Mouse (Mus musculus) midbrain, embryonic 14.5 days (tissue): ENCODE measurements around the gene Vps26a. TPM values are rescaled to one million over a fixed set of nuclear protein-coding genes. Genes with fewer than 3 reads are reported as not detected.

Experiments used
- ATAC-seq: fragments of 200-750 bp; cut with Nextera tagmentation; 2 replicates; pipeline ENCODE4 v1.8.0; 2017; ENCODE audit warnings: moderate number of reproducible peaks, moderate library complexity; ENCODE audit not compliant: low FRiP score, low TSS enrichment
- DNase-seq: peaks from one replicate; pipeline ENCODE4 v3.0.0-alpha.2; 2015
- H3K27ac ChIP-seq: fragments of 300-500 bp; sonication (generic); replicated peaks from 2 replicates; pipeline ENCODE4 v1.5.1; 2014; ENCODE audit warnings: mild to moderate bottlenecking, low read depth, low read length, moderate library complexity
- H3K27me3 ChIP-seq: fragments of 300-500 bp; sonication (generic); 2 replicates; pipeline ENCODE4 v1.6.1; 2014; ENCODE audit warnings: low read length, control low read depth, mixed read lengths; ENCODE audit not compliant: control insufficient read depth, insufficient read depth
- H3K36me3 ChIP-seq: fragments of 300-500 bp; sonication (generic); 2 replicates; pipeline ENCODE4 v1.6.1; 2014; ENCODE audit warnings: low read length, control low read depth; ENCODE audit not compliant: control insufficient read depth, insufficient read depth
- H3K4me1 ChIP-seq: fragments of 300-500 bp; sonication (generic); 2 replicates; pipeline ENCODE4 v1.6.1; 2014; ENCODE audit warnings: mild to moderate bottlenecking, antibody characterized with exemption, low read length, control low read depth; ENCODE audit not compliant: control insufficient read depth, insufficient read depth
- H3K4me2 ChIP-seq: fragments of 300-500 bp; sonication (generic); 2 replicates; pipeline ENCODE4 v1.6.1; 2014; ENCODE audit warnings: mild to moderate bottlenecking, low read length, moderate library complexity
- H3K4me3 ChIP-seq: fragments of 300-500 bp; sonication (generic); replicated peaks from 2 replicates; pipeline ENCODE4 v1.5.1; 2014; ENCODE audit warnings: low read depth, low read length
- H3K9ac ChIP-seq: fragments of 300-500 bp; sonication (generic); replicated peaks from 2 replicates; pipeline ENCODE4 v1.6.1; 2014; ENCODE audit warnings: mild to moderate bottlenecking, low read length, moderate library complexity
- H3K9me3 ChIP-seq: fragments of 300-500 bp; sonication (generic); 2 replicates; pipeline ENCODE4 v1.6.1; 2016; ENCODE audit warnings: low read length, control low read depth, mixed read lengths; ENCODE audit not compliant: control insufficient read depth
- WGBS: fragments of 180-500 bp; shearing (Covaris S2); extraction: QIAGEN DNeasy Blood & Tissue Kit; methylation state at CpG from one replicate; pipeline ENCODE4 v1.1.7; 2014; 5-methylcytosine and 5-hydroxymethylcytosine counted together
- polyA plus RNA-seq: library from polyadenylated mRNA; unstranded; fragments of >200 nt; fragmentation: Nextera tagmentation; extraction: Ambion mirVana; gene quantifications from 2 replicates; pipeline ENCODE4 v1.2.1, GENCODE M21; 2014

Gene Vps26a
- polyA plus RNA-seq, 1 experiment from 2014 or later = 65.0 TPM

DNA sequence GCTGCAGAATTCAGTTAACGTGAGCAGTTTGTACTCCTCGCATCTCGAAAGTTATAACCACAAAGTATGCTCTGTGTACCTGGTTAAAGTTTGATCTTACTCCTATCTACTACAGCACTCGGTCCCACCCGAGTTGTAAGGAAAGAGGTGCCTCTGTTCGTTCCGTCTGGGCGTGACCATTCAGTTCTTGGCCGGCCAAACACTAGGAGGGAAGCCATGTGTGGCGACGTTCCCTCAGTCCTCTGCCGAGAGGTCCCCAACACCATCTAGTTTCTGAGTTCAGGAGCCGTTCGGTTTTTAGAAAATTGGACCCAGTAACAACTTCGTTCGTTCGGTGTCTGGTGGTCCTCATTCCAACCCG is 36.3 kb downstream of the Vps26a start:
- no peaks in the 10 kb centered on the region for H3K9me3 ChIP-seq
- H3K4me2 ChIP-seq = peak overlapping the region; percentile 80
- peak overlapping the region; percentile 93 for H3K9ac ChIP-seq
- H3K27me3 ChIP-seq = no peaks in the 10 kb centered on the region
- peak overlapping the region; percentile 91 for H3K27ac ChIP-seq
- peaks cover 13% of the 10 kb centered on the region for H3K4me1 ChIP-seq
- ATAC-seq (no peak), DNase-seq (no peak)
- WGBS = 41% methylated on average over 18 of the region's 18 CpGs
- H3K36me3 ChIP-seq = peaks cover 27% of the 10 kb centered on the region
- peak overlapping the region; percentile 98 for H3K4me3 ChIP-seq

DNA sequence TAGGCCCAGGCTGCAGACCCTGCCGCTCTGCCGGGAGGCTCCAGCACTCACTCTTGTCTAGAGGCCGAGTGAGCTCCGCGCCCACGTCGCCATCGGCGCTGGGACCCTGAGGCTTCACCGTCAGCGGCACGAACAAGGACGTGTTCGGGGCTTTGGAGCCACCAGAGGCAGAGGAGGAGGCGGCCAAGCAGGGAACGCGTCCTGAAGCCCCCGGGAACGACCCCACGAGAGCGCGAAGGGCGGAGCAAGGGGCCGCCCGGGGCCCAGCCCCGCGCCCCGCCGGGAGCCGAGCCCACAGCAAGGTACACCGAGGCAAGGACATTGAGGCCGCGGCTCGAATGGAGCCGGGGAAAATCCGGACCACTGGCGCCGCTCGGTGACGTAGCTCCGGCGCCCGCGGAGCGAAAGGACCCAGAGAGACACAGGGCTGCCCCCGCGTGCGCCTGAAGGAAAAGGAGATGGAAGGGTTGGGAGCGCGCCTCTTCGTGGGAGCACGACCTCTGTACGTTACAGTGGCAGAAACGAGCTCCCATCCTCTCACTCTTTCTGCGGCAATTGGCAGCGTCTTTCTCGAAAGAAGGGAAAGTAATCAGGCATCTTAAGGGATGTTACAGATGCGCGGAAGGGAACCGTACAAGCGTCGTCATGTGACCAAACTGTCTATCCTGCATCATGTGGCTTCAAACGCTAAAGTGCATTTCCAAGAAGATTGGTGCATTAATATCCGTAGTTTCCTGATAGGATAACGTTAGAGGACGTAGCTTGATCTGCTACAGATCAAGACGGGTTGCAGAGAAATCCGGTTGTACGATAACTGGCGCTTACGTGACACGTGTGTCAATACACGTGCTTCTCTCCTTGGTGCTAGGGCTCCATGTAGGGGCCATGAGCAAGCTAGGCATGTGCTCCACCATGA is 37.0 kb downstream of the Vps26a start, which contains the start of the genes 4930507D05Rik and Supv3l1:
TSS of gene 4930507D05Rik (plus strand) at position 126 of the 916 bp plus-strand sequence.
TSS of gene Supv3l1 (minus strand) at position 375 of the 916 bp plus-strand sequence.
- no peaks in the 10 kb centered on the region for H3K27me3 ChIP-seq
- no peaks in the 10 kb centered on the region for H3K9me3 ChIP-seq
- H3K36me3 ChIP-seq = peaks cover 29% of the 10 kb centered on the region
- peak within 1 kb of the TSS; percentile 91 for H3K27ac ChIP-seq
- H3K4me3 ChIP-seq = peak within 1 kb of the TSS; percentile 98
- peak within 1 kb of the TSS; percentile 80 for H3K4me2 ChIP-seq
- under 1% methylated on average over 73 of the region's 73 CpGs for WGBS
- H3K9ac ChIP-seq = peak within 1 kb of the TSS; percentile 93
- ATAC-seq = peak; percentile 95
- peak; percentile 96 for DNase-seq
- H3K4me1 ChIP-seq = peaks cover 13% of the 10 kb centered on the region

DNA sequence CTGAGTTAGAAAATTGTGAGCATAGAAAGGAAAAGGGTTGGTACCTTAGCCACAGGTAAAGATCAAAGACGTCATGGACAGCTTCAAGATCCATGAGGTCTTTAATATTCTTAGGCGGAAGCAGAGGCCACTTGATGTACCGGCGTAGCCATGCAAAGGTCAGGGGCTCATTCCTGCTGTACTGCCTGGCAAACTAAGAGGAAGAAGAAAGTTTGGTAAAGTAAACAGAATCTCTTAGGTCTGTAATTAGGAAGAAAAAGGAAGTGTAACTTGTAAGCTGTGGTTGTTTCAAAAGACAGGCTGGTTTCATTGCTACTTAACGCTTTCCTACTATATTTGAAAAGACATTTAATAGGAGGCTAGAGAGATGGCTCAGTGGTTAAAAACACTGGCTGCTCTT is 56.2 kb downstream of the Vps26a start:
- H3K4me1 ChIP-seq = no peaks in the 10 kb centered on the region
- no peak for DNase-seq
- no peak for ATAC-seq
- H3K4me2 ChIP-seq = no peak overlapping the region
- H3K4me3 ChIP-seq = no peak overlapping the region
- 96% methylated on average over 5 of the region's 5 CpGs for WGBS
- no peaks in the 10 kb centered on the region for H3K9me3 ChIP-seq
- H3K27me3 ChIP-seq = no peaks in the 10 kb centered on the region
- H3K36me3 ChIP-seq = peaks cover 78% of the 10 kb centered on the region
- H3K9ac ChIP-seq = no peak overlapping the region
- H3K27ac ChIP-seq = no peak overlapping the region

DNA sequence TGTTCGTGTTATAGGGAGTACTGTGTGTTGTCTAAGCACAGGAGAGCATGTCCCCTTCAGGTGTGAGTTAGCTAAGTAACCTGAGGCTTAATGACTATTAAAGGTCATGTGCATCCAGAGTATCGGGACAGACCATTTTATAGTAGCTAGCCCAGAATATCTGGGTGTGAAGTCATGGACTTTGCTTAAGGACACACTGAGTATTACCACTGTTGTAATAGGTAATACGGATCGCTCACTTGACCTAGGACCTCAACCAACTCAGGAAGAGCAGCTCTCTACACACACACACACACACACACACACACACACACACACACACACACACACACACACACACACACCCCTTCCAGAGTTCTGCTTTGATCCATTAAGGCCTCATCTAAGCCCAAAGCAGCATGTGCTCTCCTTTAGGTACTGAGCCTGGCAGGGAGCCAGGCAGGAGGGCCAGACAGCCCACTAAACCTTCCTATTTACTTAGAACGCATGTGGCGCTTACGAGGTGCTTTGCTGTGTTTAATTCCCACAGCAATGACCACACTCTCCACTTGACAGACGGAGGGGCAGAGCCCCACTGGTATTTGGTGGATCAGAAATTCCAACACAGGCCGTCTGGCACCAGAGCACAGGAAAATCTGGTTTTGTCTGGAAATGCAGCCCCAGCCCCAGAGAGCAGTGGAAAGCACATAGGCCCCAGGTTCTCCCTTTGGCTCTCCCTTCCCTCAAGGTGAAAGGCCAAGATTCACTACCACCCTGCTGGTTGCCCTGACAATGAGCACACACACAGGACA is 61.3 kb downstream of the Vps26a start:
- Histone ChIP-seq H3K4me1 (no peaks in the 10 kb centered on the region), H3K4me3 (no peak overlapping the region), H3K4me2 (no peak overlapping the region), H3K9ac (no peak overlapping the region), H3K36me3 (peaks cover 27% of the 10 kb centered on the region), H3K9me3 (no peaks in the 10 kb centered on the region), H3K27me3 (no peaks in the 10 kb centered on the region), H3K27ac (no peak overlapping the region)
- 49% methylated on average over 9 of the region's 9 CpGs for WGBS
- ATAC-seq = no peak
- DNase-seq = peak; percentile 28

DNA sequence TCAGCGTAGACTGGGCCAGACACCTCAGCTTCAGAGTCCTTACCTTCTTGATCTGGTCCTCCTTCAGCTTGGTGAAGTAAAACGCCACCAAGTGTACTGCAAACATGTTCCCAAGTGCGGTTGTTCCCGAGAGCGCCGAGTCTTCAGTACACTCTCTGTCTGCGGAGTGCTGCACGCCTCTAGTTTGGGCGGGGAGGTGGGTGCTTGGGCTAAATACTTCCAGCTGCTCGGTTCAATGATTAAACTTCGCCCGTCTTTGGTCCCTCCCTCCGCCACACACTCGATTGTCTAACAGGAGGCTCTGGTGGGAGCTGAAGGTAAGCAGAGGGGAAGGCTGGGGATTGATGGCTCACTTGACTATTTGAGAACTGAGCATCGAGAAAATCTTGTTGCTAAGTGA is 64.3 kb downstream of the Vps26a start, which contains the start of gene Hkdc1:
TSS of gene Hkdc1 (minus strand) at position 237 of the 400 bp plus-strand sequence.
- Histone ChIP-seq H3K36me3 (no peaks in the 10 kb centered on the region), H3K4me1 (no peaks in the 10 kb centered on the region), H3K27me3 (no peaks in the 10 kb centered on the region), H3K9me3 (no peaks in the 10 kb centered on the region), H3K4me2 (no peak within 1 kb of the TSS), H3K27ac (no peak within 1 kb of the TSS), H3K4me3 (no peak within 1 kb of the TSS), H3K9ac (no peak within 1 kb of the TSS)
- DNase-seq (no peak), ATAC-seq (no peak)
- WGBS = 45% methylated on average over 15 of the region's 15 CpGs

DNA sequence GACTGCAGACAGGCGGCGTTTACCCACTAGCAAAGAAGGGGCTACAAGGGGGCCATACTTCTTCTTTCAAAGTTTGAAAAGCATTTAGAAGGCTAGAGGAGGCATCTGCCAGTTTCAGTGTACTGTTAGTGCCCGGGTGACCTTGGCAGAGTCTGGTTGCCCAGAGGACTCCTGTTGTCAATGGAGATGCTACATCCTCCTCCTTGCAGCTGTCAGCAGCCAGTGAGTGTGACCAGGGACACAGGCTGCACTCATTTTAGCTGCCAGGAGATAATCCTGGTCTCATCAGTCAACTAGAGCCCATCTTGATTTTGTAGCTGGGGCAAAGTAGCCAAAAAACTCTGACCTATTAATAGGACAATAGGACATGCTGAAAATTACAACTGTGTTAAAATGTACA is 65.5 kb downstream of the Vps26a start:
- ATAC-seq (no peak), DNase-seq (no peak)
- no peak overlapping the region for H3K4me3 ChIP-seq
- no peaks in the 10 kb centered on the region for H3K27me3 ChIP-seq
- H3K36me3 ChIP-seq = no peaks in the 10 kb centered on the region
- no peak overlapping the region for H3K4me2 ChIP-seq
- H3K4me1 ChIP-seq = no peaks in the 10 kb centered on the region
- 84% methylated on average over 3 of the region's 3 CpGs for WGBS
- H3K9me3 ChIP-seq = no peaks in the 10 kb centered on the region
- no peak overlapping the region for H3K9ac ChIP-seq
- no peak overlapping the region for H3K27ac ChIP-seq

DNA sequence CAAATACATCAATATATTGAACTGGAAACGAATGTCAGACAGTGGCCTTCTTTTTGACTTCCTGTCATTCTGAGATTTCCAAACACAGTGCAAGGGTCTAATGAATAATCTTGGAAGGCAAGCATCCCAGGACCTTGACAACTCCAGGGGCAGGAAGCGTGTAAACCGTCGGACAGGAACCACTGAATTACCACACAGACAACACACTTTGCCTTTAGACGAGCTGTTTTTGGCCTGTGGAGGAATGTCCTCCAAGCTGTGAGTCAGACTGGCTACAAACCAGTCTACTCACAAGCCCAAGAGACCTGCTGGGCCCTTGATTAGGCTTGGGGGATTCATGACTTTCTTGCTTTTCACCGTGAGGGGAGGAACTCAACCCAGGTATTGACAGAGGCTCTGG is 66.2 kb downstream of the Vps26a start:
- no peak for ATAC-seq
- WGBS = 73% methylated on average over 6 of the region's 6 CpGs
- no peak overlapping the region for H3K9ac ChIP-seq

DNA sequence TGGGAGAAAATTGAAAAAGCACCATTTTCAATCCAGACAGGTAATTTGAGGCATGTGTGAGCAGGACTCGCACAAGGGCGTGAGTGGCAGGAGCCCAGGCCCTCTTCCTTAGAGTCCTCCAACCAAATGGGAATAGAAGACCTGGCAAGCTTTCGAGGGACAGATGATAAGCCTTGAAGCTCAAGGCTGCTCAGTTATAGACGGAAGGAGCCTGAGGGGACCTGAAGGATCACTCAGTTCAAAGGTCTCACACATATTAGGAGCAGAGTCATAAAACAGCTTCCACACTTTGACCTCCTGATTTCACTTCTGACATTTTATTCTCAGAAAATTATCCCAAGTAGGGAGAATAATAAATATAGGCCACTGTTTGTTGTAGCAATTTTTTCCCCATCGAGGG is 67.2 kb downstream of the Vps26a start:
- 88% methylated on average over 5 of the region's 5 CpGs for WGBS
- Histone ChIP-seq H3K9ac (no peak overlapping the region), H3K27me3 (no peaks in the 10 kb centered on the region), H3K9me3 (no peaks in the 10 kb centered on the region), H3K4me1 (no peaks in the 10 kb centered on the region), H3K36me3 (no peaks in the 10 kb centered on the region), H3K27ac (no peak overlapping the region), H3K4me3 (no peak overlapping the region), H3K4me2 (no peak overlapping the region)
- ATAC-seq = no peak
- no peak for DNase-seq

More for the DNA sequence above, 66.2 kb downstream of the Vps26a start:
- Histone ChIP-seq H3K27ac (no peak overlapping the region), H3K4me1 (no peaks in the 10 kb centered on the region), H3K4me2 (no peak overlapping the region), H3K27me3 (no peaks in the 10 kb centered on the region), H3K4me3 (no peak overlapping the region), H3K36me3 (no peaks in the 10 kb centered on the region), H3K9me3 (no peaks in the 10 kb centered on the region)
- DNase-seq = no peak
